Mouse (Mus musculus) gastrocnemius, postnatal 10 days (tissue): ENCODE measurements at regions not wholly inside any gene's neighbourhood (a gene's known extent, or its start where the extent isn't known, plus 50 kb on each side); places are given as distances from the start of the nearest gene placed in this dataset.

Source experiments
- DNase-seq: peaks from one replicate; pipeline ENCODE4 v3.0.0; 2021; ENCODE audit warnings: mixed read lengths

GRCm38 (mm10) chr15:93879006-93879405 is 283.3 kb upstream of the Prickle1 start:
- no peak for DNase-seq

- DNase-seq: no peak
These were observed 280.6 kb upstream of the Prickle1 start for GRCm38 (mm10) chr15:93876335-93876734.

- no peak for DNase-seq
These were observed 280.0 kb upstream of the Prickle1 start for GRCm38 (mm10) chr15:93875685-93876084.

- DNase-seq: no peak
These were observed 278.5 kb upstream of the Prickle1 start for GRCm38 (mm10) chr15:93874206-93874605.

GRCm38 (mm10) chr15:93857336-93857901 is 261.7 kb upstream of the Prickle1 start:
- no peak for DNase-seq

- no peak for DNase-seq
These were observed 257.5 kb upstream of the Prickle1 start for GRCm38 (mm10) chr15:93853221-93853620.

- no peak for DNase-seq
These were observed 256.4 kb upstream of the Prickle1 start for GRCm38 (mm10) chr15:93852126-93852525.

GRCm38 (mm10) chr15:93850388-93850787 is 254.7 kb upstream of the Prickle1 start:
- no peak for DNase-seq

- no peak for DNase-seq
These were observed 253.1 kb upstream of the Prickle1 start for GRCm38 (mm10) chr15:93848830-93849229.

GRCm38 (mm10) chr15:93846797-93847196 is 251.1 kb upstream of the Prickle1 start:
- no peak for DNase-seq

- no peak for DNase-seq
These were observed 250.1 kb upstream of the Prickle1 start for GRCm38 (mm10) chr15:93845801-93846200.

- no peak for DNase-seq
These were observed 237.3 kb upstream of the Prickle1 start for GRCm38 (mm10) chr15:93832956-93833355.

- DNase-seq: peak; percentile 15
These were observed 236.8 kb upstream of the Prickle1 start for GRCm38 (mm10) chr15:93832431-93832936.

- no peak for DNase-seq
These were observed 235.5 kb upstream of the Prickle1 start for GRCm38 (mm10) chr15:93831148-93831547.

- DNase-seq: peak; percentile 5
These were observed 229.3 kb upstream of the Prickle1 start for GRCm38 (mm10) chr15:93824729-93825694.

GRCm38 (mm10) chr15:93821236-93821635 is 225.5 kb upstream of the Prickle1 start:
- DNase-seq: no peak

GRCm38 (mm10) chr15:93812011-93812410 is 216.3 kb upstream of the Prickle1 start:
- DNase-seq: no peak

GRCm38 (mm10) chr15:93807993-93808392 is 212.3 kb upstream of the Prickle1 start:
- no peak for DNase-seq

- DNase-seq: no peak
These were observed 211.8 kb upstream of the Prickle1 start for GRCm38 (mm10) chr15:93807505-93807904.

GRCm38 (mm10) chr15:93804703-93805102 is 209.0 kb upstream of the Prickle1 start:
- no peak for DNase-seq

GRCm38 (mm10) chr15:93790531-93790930 is 194.8 kb upstream of the Prickle1 start:
- no peak for DNase-seq

GRCm38 (mm10) chr15:93789762-93790161 is 194.1 kb upstream of the Prickle1 start:
- DNase-seq: no peak

- no peak for DNase-seq
These were observed 191.7 kb upstream of the Prickle1 start for GRCm38 (mm10) chr15:93787361-93787760.
